Mouse (Mus musculus) stomach, postnatal 0 days (tissue): ENCODE measurements around the gene Scaf4.

Source experiments
- CTCF ChIP-seq: IDR thresholded peaks from 2 replicates; pipeline ENCODE4 v1.5.1; 2016; ENCODE audit warnings: antibody characterized with exemption, low read depth, mild to moderate bottlenecking, moderate library complexity
- EP300 ChIP-seq: optimal IDR thresholded peaks from 2 replicates; pipeline ENCODE3; 2016; ENCODE audit warnings: antibody characterized with exemption

- no peak for TF ChIP-seq EP300
- no peak for TF ChIP-seq CTCF
These were observed 19.6 kb upstream of the Scaf4 start for GRCm38 (mm10) chr16:90303988-90304299.
